Mouse (Mus musculus) frontal cortex, postnatal 14 days (tissue): ENCODE data around the gene 1110059G10Rik.

Experiments used
- DNase-seq, 2 experiments: peaks; one replicate each; pipeline ENCODE4 v3.0.0; 2022; ENCODE audit warnings: low spot score in 2 of 2

The 1110059G10Rik gene

GRCm38 (mm10) chr9:122950643-122951475 lies at the start of gene 1110059G10Rik, which contains the start of gene Kif15:
TSS of gene 1110059G10Rik (minus strand) at chr9:122951000.
TSS of gene Kif15 (plus strand) at chr9:122951046.
- peak; percentile 88 to 90 for DNase-seq

- DNase-seq = no peak
Measured at GRCm38 (mm10) chr9:122999193-122999586, 48.4 kb upstream of the 1110059G10Rik start.

- DNase-seq = no peak
Measured at GRCm38 (mm10) chr9:122998406-122999192, 47.8 kb upstream of the 1110059G10Rik start.

DNA sequence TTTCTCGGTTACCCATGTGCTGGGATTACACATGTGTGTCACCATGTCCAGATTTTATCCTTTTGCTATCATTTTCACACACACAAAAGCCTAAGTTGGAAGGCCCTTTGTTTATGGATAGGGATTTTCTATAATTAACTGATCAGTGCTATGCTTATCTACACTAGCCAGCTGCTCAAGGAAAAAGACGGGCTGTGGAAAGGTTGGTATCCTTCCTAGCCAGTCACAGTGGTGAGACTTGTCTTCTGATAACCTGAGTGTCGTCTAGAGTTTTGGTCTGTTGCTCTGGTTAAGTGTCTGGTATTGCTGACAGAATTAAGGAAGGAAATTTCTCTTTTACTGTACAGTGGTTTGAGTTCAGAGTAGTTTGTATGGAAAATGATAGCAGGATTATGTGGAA lies 21.9 kb downstream of the 1110059G10Rik start:
- no peak for DNase-seq

GRCm38 (mm10) chr9:122922936-122923381 lies 27.8 kb downstream of the 1110059G10Rik start, which contains the start of gene Zfp105:
TSS of gene Zfp105 (plus strand) at chr9:122923072.
- peak; percentile 53 to 61 for DNase-seq

GRCm38 (mm10) chr9:122922436-122922835 lies 28.4 kb downstream of the 1110059G10Rik start:
- no peak for DNase-seq

DNA sequence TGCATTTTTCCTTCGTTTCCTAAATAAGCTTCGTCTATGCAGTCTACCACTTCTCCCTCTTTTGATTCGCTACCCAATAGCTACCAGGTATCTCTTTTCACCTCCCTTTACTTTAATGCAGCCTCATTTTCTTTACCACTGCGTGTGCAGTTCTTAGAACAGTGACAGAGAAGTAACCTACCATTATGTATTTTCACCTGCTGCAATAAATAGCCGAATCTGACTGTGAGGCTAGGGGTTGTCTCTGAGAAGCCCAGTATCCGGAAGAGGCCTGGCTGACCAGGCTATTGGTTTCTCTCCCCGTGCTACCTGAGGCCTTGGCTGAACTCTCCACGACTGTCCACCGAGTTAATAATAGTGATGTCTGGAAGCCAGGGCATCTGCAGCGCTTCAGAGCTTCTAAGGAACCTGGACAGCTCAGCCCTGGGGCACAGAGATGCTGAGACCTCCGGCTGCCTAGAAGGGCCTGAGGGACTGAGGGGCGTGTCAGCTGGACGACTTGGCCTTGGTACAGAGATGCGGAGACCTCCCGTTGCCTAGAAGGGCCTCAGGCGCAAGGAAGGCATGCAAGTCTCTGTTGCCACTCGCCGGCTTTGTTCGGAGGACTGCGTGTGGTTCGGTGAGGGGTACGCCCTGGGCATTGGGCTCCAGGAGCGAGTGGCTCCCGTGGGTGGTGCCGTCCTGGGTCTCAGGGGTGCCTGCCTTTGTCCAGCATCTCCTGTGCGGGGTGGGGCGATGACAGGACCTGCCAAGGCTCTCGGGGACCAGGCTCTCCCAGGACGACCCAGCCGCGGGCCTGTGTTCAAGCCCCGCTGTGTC lies 47.9 kb downstream of the 1110059G10Rik start:
- DNase-seq = peak; percentile 33 to 54

DNA sequence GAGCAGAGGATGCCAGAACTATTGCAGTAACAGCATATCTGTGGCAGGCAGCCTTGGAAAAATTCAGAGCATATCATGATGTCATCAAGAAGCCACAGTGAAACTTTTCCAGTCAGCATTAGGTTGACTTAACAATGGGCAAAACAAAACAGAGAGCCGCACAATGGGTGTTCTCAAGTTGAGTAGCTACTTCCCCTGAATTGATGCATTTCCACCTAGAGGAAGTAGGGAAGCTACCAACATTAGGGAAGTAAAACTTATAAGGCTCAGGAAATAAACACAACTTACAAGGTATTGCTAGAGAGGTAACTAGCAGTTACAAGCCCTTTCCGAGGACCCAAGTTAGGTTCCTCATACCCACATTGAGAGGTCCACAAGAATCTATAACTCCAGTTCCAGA lies 49.8 kb downstream of the 1110059G10Rik start:
- DNase-seq = no peak
